Mouse (Mus musculus): ENCODE results near the gene Trpc6. TPM values are rescaled to one million over a fixed set of nuclear protein-coding genes. Genes with fewer than 3 reads are reported as not detected.

Trpc6 gene
- 0.97 and 1.2 TPM in 2 replicates for polyA plus RNA-seq (2015; fragmentation: Nextera tagmentation; extraction: Ambion mirVana)

DNA sequence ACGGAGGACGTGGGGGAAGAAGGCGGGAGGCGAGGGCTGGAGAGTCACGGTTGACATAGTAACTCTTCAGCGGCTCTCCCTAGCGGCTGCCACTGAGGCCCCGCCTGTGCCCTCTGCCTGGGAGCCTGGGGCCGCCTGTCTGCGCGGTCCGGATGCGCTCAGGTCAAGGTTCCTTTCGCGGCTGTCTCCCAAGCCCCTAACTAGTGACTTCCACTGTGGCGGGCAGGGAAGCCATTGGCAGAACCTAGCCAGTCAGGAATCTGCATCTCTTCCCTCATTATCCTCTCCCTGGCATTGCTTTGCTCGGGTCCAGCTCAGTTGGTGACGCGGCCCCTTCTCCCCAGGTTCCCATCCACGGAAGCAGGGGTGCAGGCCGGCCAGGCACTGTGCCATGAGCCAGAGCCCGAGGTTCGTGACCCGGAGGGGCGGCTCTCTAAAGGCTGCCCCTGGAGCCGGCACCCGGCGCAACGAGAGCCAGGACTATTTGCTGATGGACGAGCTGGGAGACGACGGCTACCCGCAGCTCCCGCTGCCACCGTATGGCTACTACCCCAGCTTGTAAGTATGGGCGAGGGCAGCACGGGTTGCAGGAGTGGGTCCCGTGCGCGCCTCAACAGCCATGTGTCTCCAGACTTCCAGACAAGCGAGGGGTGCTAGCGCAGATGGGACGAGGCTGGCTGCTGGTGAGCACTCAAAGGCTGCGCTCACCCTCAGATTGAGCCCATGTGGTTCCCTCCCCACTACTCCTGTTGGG, at the start of gene Trpc6:
TSS of gene Trpc6 (plus strand) at position 102 of the 754 bp plus-strand sequence.
- H3K27me3 ChIP-seq, result peaks cover 11% of the 10 kb centered on the region
- no peaks in the 10 kb centered on the region for H3K9me3 ChIP-seq
- H3K9ac ChIP-seq, result peak within 1 kb of the TSS; percentile 24; the same call in 1 of the 2 replicates
- H3K4me2 ChIP-seq, result peak within 1 kb of the TSS; percentile 84
- peaks cover 7% of the 10 kb centered on the region; the same call in 1 of the 2 replicates for H3K4me1 ChIP-seq
- under 1% methylated on average over 44 of the region's 44 CpGs for WGBS
- H3K4me3 ChIP-seq, result peak within 1 kb of the TSS; percentile 39
- peak; percentile 55; the same call in 1 of the 2 replicates for ATAC-seq (ENCODE audit: insufficient number of reproducible peaks, low FRiP score, low TSS enrichment, low read depth)
- no peak within 1 kb of the TSS for H3K27ac ChIP-seq
- no peaks in the 10 kb centered on the region for H3K36me3 ChIP-seq

GRCm38 (mm10) chr9:8520911-8521310, 23.0 kb upstream of the Trpc6 start:
- H3K9ac ChIP-seq, result no peak overlapping the region
- no peaks in the 10 kb centered on the region for H3K9me3 ChIP-seq
- no peak overlapping the region for H3K4me3 ChIP-seq
- no peak overlapping the region for H3K27ac ChIP-seq
- no peak for ATAC-seq (ENCODE audit: insufficient number of reproducible peaks, low FRiP score, low TSS enrichment, low read depth)
- no peak overlapping the region for H3K4me2 ChIP-seq
- H3K36me3 ChIP-seq, result no peaks in the 10 kb centered on the region
- no peaks in the 10 kb centered on the region for H3K27me3 ChIP-seq
- H3K4me1 ChIP-seq, result no peaks in the 10 kb centered on the region

DNA sequence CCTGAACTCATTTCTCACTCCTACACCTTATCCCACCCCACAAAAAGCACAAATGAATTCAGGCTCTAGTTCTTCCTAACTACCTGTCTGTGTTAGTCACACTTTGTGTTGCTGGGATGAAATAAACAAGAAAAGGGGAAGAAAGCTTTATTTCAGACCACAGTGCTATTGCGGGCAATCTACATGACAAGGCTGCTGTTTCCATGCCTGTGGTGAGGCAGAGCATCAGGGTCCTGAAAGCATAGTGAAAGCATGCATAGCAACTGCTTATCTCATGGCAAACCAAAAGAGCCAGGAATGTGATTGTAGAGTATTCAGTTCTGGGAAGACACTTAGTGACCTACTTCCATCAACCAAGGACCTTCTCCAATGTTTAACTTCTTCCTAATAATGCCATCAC, 10.3 kb upstream of the Trpc6 start:
- Histone ChIP-seq H3K27me3 (no peaks in the 10 kb centered on the region), H3K4me2 (no peak overlapping the region), H3K4me1 (no peaks in the 10 kb centered on the region), H3K4me3 (no peak overlapping the region), H3K27ac (no peak overlapping the region), H3K36me3 (no peaks in the 10 kb centered on the region), H3K9ac (no peak overlapping the region), H3K9me3 (no peaks in the 10 kb centered on the region)
- no peak for ATAC-seq (ENCODE audit: insufficient number of reproducible peaks, low FRiP score, low TSS enrichment, low read depth)
- 80% methylated on average over 1 of the region's 1 CpGs for WGBS

DNA sequence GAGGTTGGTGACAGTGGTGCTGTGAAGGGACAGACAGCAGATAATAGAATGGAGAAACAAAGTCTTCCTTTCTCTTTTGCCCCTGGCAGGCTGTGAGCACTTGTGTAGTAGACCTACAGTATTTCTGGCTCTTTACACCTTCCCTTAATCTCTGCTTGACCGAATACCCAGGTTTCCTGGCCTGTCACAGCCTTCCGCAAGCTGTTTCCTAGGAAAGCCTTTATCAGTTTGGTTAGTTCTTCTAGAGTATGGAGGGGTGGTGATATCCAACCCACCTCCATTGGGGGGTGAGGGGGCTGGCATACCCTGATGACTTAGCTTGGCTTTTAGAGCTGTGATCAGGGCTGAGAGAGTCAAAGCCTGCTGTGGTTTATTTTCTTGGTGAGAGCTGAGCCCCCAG, 1.3 kb downstream of the Trpc6 start:
- Histone ChIP-seq H3K27me3 (peaks cover 11% of the 10 kb centered on the region), H3K4me2 (no peak overlapping the region), H3K27ac (no peak overlapping the region), H3K9ac (no peak overlapping the region), H3K4me3 (no peak overlapping the region), H3K36me3 (no peaks in the 10 kb centered on the region), H3K4me1 (peaks cover 7% of the 10 kb centered on the region; the same call in 1 of the 2 replicates), H3K9me3 (no peaks in the 10 kb centered on the region)
- 61% methylated on average over 2 of the region's 2 CpGs for WGBS
- no peak for ATAC-seq (ENCODE audit: insufficient number of reproducible peaks, low FRiP score, low TSS enrichment, low read depth)

GRCm38 (mm10) chr9:8558574-8558973, 14.6 kb downstream of the Trpc6 start:
- H3K36me3 ChIP-seq, result no peaks in the 10 kb centered on the region
- no peaks in the 10 kb centered on the region for H3K27me3 ChIP-seq
- H3K9ac ChIP-seq, result no peak overlapping the region
- 67% methylated on average over 1 of the region's 1 CpGs for WGBS
- ATAC-seq (ENCODE audit: insufficient number of reproducible peaks, low FRiP score, low TSS enrichment, low read depth), result no peak
- no peaks in the 10 kb centered on the region for H3K4me1 ChIP-seq
- H3K4me2 ChIP-seq, result no peak overlapping the region
- H3K4me3 ChIP-seq, result no peak overlapping the region
- no peaks in the 10 kb centered on the region for H3K9me3 ChIP-seq
- H3K27ac ChIP-seq, result no peak overlapping the region

GRCm38 (mm10) chr9:8592618-8593017, 48.7 kb downstream of the Trpc6 start:
- H3K4me3 ChIP-seq, result no peak overlapping the region
- no peak for ATAC-seq (ENCODE audit: insufficient number of reproducible peaks, low FRiP score, low TSS enrichment, low read depth)
- no peaks in the 10 kb centered on the region for H3K27me3 ChIP-seq
- H3K27ac ChIP-seq, result no peak overlapping the region
- H3K36me3 ChIP-seq, result no peaks in the 10 kb centered on the region
- H3K9me3 ChIP-seq, result no peaks in the 10 kb centered on the region
- H3K4me2 ChIP-seq, result no peak overlapping the region
- H3K9ac ChIP-seq, result no peak overlapping the region
- 45% methylated on average over 6 of the region's 6 CpGs for WGBS
- H3K4me1 ChIP-seq, result no peaks in the 10 kb centered on the region

DNA sequence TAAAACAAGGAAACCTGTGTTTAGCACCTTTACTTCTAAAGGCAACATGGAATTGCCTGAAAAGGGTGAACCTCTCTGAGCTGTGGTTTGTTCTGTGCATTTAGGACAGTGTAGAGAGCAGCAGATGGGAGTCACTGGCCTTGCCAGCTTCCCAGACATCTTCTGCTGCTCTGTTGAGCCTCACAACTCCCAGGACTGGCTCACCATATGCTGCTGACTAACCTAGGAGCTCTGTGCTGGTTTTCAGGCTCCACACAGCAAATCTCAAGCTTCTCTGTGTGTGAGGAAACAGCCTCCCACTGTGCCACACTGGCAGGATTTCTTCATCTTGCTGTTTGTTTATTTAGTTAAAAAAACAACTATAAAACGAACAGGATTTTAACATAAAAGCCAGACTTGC, 53.1 kb downstream of the Trpc6 start:
- Histone ChIP-seq H3K4me3 (no peak overlapping the region), H3K27me3 (no peaks in the 10 kb centered on the region), H3K9me3 (no peaks in the 10 kb centered on the region), H3K4me2 (no peak overlapping the region), H3K4me1 (no peaks in the 10 kb centered on the region), H3K9ac (no peak overlapping the region), H3K27ac (no peak overlapping the region), H3K36me3 (no peaks in the 10 kb centered on the region)
- WGBS, result 21% methylated on average over 1 of the region's 1 CpGs
- no peak for ATAC-seq (ENCODE audit: insufficient number of reproducible peaks, low FRiP score, low TSS enrichment, low read depth)

DNA sequence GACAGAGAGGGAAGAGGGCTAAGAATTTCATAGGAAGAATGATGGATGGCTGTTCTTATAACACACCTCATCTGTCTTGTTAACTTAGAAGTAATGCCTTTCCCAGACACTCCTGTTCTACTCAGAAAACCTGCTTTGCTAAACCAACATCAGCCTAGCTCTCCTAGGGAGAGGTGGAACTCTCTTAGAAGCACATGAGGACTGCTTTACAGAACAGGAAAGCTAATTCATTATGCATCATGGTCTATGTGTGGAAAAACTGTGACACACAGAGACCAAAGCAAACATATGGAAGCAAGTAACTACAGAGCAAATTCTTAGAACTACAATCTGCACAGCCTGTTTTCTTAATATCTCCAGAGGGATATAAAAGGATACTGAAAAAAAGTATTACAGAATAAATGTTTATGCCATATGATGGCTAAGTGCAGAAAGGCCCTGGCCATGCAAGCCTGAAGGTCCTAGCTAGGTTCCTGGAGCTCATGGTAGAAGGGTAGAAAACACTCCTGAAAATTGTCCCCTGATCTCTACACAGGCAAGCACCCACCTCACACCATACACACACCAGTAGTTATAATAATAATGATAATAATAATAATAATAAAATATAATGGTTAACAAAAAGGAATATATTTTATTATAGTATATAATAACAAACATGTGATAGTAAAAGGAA, 63.0 kb downstream of the Trpc6 start:
- ATAC-seq (ENCODE audit: insufficient number of reproducible peaks, low FRiP score, low TSS enrichment, low read depth), result no peak
- no peaks in the 10 kb centered on the region for H3K9me3 ChIP-seq
- no peak overlapping the region for H3K4me2 ChIP-seq
- no peak overlapping the region for H3K4me3 ChIP-seq
- H3K9ac ChIP-seq, result no peak overlapping the region
- H3K27me3 ChIP-seq, result no peaks in the 10 kb centered on the region
- no peaks in the 10 kb centered on the region for H3K4me1 ChIP-seq
- H3K27ac ChIP-seq, result no peak overlapping the region
- H3K36me3 ChIP-seq, result no peaks in the 10 kb centered on the region

GRCm38 (mm10) chr9:8634344-8634743, 90.4 kb downstream of the Trpc6 start:
- Histone ChIP-seq H3K4me3 (no peak overlapping the region), H3K9ac (no peak overlapping the region), H3K27ac (no peak overlapping the region)

DNA sequence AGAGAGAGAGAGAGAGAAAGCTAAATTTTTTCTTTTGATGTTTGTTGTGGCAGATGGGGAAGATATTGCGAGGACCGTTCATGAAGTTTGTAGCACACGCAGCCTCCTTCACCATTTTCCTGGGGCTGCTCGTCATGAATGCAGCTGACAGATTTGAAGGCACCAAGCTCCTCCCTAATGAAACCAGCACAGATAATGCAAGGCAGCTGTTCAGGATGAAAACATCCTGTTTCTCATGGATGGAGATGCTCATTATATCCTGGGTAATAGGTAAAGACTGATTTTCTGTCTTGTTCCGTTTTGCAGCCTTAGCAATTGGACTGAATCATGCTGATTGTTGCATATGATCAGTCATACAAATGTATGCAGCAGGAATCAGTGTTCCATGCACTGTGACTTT, 99.5 kb downstream of the Trpc6 start:
- H3K36me3 ChIP-seq, result no peaks in the 10 kb centered on the region
- H3K9me3 ChIP-seq, result no peaks in the 10 kb centered on the region
- 67% methylated on average over 5 of the region's 5 CpGs for WGBS
- no peak for ATAC-seq (ENCODE audit: insufficient number of reproducible peaks, low FRiP score, low TSS enrichment, low read depth)
- H3K4me3 ChIP-seq, result no peak overlapping the region
- H3K9ac ChIP-seq, result no peak overlapping the region
- H3K27ac ChIP-seq, result no peak overlapping the region
- no peak overlapping the region for H3K4me2 ChIP-seq
- H3K27me3 ChIP-seq, result no peaks in the 10 kb centered on the region
- H3K4me1 ChIP-seq, result no peaks in the 10 kb centered on the region

More at GRCm38 (mm10) chr9:8634344-8634743, 90.4 kb downstream of the Trpc6 start:
- Histone ChIP-seq H3K4me2 (no peak overlapping the region), H3K36me3 (no peaks in the 10 kb centered on the region), H3K9me3 (no peaks in the 10 kb centered on the region), H3K27me3 (no peaks in the 10 kb centered on the region), H3K4me1 (peaks cover 4% of the 10 kb centered on the region; the same call in 1 of the 2 replicates)
- 18% methylated on average over 2 of the region's 2 CpGs for WGBS
- ATAC-seq (ENCODE audit: insufficient number of reproducible peaks, low FRiP score, low TSS enrichment, low read depth), result no peak

GRCm38 (mm10) chr9:8655347-8655746, 111.4 kb downstream of the Trpc6 start:
- Histone ChIP-seq H3K9ac (no peak overlapping the region), H3K27ac (no peak overlapping the region), H3K4me1 (no peaks in the 10 kb centered on the region), H3K4me2 (no peak overlapping the region), H3K36me3 (no peaks in the 10 kb centered on the region), H3K9me3 (no peaks in the 10 kb centered on the region), H3K27me3 (no peaks in the 10 kb centered on the region), H3K4me3 (no peak overlapping the region)
- no peak for ATAC-seq (ENCODE audit: insufficient number of reproducible peaks, low FRiP score, low TSS enrichment, low read depth)

DNA sequence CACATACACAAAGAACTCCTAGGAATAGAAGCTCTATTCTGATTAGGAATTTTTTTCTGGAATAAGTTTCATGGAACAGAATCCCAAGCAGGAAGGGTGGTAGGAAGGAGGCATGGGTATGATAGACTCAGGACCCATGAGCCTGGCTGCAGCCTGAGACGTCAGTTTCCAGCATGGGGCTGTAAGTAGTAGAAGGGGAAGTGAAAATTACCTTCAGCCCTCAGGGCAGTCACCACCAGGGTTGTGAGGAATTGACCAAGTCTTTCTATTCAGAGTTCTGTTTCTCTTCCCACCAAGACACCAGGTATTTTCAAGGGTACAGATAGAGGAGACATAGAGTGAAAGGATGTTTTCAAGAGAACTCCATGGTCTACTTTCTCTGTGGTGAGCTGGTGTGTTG, 129.0 kb downstream of the Trpc6 start:
- no peaks in the 10 kb centered on the region for H3K9me3 ChIP-seq
- WGBS, result 48% methylated on average over 1 of the region's 1 CpGs
- H3K27me3 ChIP-seq, result no peaks in the 10 kb centered on the region
- no peaks in the 10 kb centered on the region for H3K4me1 ChIP-seq
- no peaks in the 10 kb centered on the region for H3K36me3 ChIP-seq
- H3K27ac ChIP-seq, result no peak overlapping the region
- no peak overlapping the region for H3K4me2 ChIP-seq
- no peak for ATAC-seq (ENCODE audit: insufficient number of reproducible peaks, low FRiP score, low TSS enrichment, low read depth)
- H3K9ac ChIP-seq, result no peak overlapping the region
- H3K4me3 ChIP-seq, result no peak overlapping the region
